Mouse (Mus musculus) heart, postnatal 0 days (tissue): ENCODE measurements around the gene Ptpn3.

Source experiments
- CTCF ChIP-seq: IDR thresholded peaks from 2 replicates; pipeline ENCODE4 v1.5.1; 2016; ENCODE audit warnings: antibody characterized with exemption, control low read depth, low read depth
- EP300 ChIP-seq: IDR thresholded peaks from 2 replicates; pipeline ENCODE4 v1.6.1; 2016; ENCODE audit warnings: antibody characterized with exemption, low read depth

DNA sequence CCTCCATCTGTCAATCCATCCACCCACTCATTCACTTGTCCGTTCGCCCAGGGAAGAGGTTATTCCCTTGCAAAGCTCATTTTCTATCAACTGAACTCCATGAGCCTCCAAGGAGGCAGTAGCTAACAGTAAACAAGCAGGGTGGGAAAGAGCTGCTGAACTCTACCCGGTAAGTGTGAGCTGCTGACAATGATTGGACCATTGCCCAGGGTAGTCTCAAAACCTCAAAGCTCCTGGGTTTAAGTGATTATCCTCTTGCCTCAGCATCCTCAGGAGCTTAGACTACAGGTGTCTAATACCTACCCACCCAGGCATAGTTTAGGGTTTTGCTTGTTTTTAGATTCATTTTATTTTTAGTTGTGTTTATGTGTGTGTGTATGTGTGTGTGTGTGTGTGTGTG is 87.5 kb downstream of the Ptpn3 start:
- no peak for TF ChIP-seq CTCF
- no peak for TF ChIP-seq EP300
